Mouse (Mus musculus) CD4-positive, CD25-positive, alpha-beta regulatory T cell, adult 4 months (primary cell): ENCODE results near the gene Plekhg5. TPM values are rescaled to one million over a fixed set of nuclear protein-coding genes. Genes with fewer than 3 reads are reported as not detected.
"Not testable (repeated sequence)": the region's sequence is repeated elsewhere in the genome, so short reads cannot be mapped to it uniquely, and the experiment has no call there.

Experiments
- ATAC-seq: one replicate; pipeline ENCODE4 v1.8.0; 2017
- polyA plus RNA-seq, 2 experiments: library from polyadenylated mRNA; unstranded; fragments of 100-300 nt; shearing (Covaris generic); gene quantifications; one replicate each; pipeline ENCODE4 v1.2.1; 2017

Gene Plekhg5
- polyA plus RNA-seq: 1 to 10 TPM; 1.7 to 2.4 TPM

GRCm38 (mm10) chr4:152072121-152072601 lies at the start of gene Plekhg5:
TSS of gene Plekhg5 (plus strand) at chr4:152072498.
- ATAC-seq: no peak

GRCm38 (mm10) chr4:152022506-152022905 lies 49.8 kb upstream of the Plekhg5 start:
- no peak for ATAC-seq

DNA sequence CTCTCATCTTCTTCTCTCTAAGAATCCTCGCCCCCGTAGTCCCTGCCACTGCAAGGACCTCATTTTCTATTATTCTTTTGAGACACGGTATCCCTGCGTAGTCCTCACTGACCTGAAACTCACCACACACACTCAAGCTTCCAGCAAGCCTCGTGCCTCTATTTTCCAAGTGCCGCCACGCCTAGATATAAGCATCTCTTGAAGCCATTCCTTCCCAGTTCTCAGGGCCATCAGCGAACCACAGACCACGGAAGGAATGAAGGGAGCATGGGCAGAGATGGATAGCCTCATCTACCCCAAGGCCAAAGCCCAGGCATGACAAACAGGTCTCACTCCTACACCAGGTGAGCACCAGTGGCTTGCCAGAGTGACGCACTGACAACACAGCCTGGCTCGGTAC lies 47.8 kb upstream of the Plekhg5 start:
- no peak for ATAC-seq

GRCm38 (mm10) chr4:152026751-152027508 lies 45.4 kb upstream of the Plekhg5 start:
- no peak for ATAC-seq

DNA sequence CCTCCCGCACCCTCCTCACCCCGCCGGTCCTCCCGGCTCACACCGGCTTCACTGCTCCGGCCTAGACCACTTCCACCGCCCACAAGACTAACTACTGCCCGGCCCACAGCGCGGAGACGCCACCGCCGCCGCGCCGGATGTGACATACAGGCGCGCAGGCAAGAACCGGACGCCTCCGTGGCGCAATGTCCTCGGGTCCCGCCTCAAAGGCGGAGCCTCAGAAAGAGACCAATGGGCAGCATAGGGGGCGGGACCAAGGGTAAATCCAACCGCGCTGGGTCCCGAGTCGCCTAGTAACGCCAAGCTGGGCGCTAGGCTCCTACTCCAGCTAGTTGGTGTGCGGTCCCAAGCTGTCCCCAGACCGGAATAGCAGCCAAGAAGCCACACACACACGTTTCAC lies 44.8 kb upstream of the Plekhg5 start, which contains the start of gene Zbtb48:
Zbtb48 (minus strand) TSS at position 148 of the 400 bp plus-strand sequence.
- peak; percentile 99 for ATAC-seq

GRCm38 (mm10) chr4:152028456-152028855 lies 43.8 kb upstream of the Plekhg5 start:
- no peak for ATAC-seq

DNA sequence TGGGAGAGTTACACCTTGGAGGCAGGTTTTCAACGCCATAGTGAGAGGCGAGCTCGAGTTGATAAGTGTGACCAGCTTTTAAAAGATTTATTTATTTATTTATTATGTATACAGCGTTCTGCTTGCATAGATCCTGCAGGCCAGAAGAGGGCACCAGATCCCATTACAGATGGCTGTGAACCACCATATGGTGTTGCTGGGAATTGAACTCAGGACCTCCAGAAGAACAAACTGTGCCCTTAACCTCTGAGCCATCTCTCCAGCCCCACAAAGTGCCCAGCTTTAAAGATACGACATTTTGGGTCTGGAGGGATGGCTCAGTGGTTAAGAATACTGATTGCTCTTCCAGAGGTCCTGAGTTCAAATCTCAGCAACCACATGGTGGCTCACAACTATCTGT lies 43.2 kb upstream of the Plekhg5 start:
- no peak for ATAC-seq

DNA sequence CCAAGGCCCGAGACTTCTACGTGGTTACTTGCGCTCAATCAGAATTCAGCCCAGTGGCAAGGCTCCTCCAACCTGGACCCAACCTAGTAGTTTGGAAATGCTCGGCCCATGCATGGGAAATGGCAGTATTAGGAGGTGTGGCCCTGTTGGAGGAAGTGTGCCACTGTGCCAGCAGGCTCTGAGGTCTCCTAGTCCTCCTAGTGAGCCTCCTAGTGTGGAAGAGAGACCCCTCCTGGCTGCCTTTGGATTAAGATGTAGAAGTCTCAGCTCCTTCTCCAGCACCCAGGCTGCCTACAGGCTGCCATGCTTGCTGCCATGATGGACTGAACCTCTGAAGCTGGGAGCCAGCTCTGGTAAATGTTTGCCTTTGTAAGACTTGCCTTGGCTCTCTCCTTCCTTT lies 42.3 kb upstream of the Plekhg5 start:
- no peak for ATAC-seq

- ATAC-seq: no peak
Observed at GRCm38 (mm10) chr4:152032922-152033321, 39.4 kb upstream of the Plekhg5 start.

DNA sequence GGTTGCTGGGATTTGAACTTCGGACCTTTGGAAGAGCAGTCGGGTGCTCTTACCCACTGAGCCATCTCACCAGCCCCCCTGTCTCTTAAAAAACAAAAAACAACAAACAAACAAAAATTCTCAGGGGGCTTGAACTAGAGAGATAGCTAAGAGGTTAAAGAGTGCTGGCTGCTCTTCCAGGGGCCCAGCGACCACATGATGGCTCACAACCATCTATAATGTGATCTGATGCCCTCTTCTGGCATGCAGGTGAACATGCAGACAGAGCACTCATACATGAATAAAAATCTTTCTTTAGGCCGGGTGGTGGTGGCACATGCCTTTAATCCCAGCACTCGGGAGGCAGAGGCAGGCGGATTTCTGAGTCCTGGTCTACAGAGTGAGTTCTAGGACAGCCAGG lies 35.8 kb upstream of the Plekhg5 start:
- not testable (repeated sequence) for ATAC-seq

GRCm38 (mm10) chr4:152038225-152038984 lies 33.9 kb upstream of the Plekhg5 start, which contains the start of gene Tas1r1:
TSS of gene Tas1r1 (minus strand) at chr4:152038568.
- peak; percentile 12 for ATAC-seq

DNA sequence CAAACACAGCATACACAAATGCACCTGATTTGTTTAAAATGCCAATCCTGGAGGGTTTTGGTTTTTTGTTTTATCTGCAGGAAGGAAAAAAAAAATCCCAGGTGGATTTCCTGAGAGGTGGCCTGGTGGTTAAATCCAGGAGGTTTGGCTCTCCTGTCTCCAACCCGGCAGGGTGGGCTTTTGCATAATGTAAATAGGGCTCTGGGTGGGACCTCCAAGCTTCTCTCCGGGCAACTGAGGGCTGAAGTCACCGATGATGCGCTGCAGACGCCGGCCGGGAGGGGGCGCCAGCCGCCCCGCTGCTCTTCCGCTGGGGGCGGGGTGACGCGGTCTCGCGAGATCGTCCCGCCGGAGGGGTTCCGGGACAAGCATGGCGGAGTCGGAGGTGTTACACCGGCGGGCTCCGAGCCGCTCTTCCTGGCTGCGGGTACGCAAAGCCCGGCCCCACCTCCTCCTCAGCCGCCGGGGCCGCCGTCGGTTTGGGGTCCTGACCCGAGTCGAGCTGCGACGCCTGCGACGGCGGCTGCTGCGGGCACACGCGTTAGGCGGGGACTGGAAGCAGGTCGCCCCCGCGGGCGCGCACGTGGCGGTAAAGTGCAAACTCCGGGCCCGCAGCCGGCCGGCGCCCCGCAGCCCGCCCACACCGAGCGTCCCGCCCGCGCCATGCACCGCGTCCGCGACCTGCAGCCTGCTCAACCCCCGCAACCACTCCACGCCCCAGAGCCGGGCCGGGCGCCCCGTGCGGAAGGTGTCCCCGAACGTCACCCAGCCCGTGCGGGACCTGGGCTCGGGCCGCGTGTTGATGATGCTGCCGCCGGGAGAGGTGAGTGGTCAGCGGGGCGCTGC lies 33.1 kb upstream of the Plekhg5 start, which contains the start of gene Nol9:
Nol9 (plus strand) TSS at position 337 of the 846 bp plus-strand sequence.
- peak; percentile 95 for ATAC-seq

DNA sequence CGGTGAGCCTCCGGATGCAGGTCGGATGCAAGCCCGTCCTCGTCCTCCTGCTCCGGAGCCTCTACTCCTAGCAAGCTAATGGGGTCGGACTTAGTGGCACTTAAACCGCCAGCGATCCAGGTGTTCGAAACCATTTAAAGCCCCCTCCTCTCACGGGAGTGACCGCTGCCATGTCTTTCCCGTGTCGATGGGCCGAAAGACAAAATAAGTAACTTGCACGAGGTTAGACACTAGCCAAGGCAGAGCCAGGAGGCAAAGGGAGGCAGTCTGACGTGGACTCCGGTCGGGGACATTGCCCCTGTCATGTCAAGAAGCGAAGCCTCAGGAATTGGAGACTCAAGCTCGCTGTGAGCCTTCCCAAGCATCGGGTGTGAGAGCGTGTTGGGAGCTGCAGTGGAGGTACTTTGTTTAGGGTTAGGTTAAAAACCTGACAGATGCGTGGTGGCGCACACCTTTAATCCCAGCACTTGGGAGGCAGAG lies 32.4 kb upstream of the Plekhg5 start:
- ATAC-seq: no peak

DNA sequence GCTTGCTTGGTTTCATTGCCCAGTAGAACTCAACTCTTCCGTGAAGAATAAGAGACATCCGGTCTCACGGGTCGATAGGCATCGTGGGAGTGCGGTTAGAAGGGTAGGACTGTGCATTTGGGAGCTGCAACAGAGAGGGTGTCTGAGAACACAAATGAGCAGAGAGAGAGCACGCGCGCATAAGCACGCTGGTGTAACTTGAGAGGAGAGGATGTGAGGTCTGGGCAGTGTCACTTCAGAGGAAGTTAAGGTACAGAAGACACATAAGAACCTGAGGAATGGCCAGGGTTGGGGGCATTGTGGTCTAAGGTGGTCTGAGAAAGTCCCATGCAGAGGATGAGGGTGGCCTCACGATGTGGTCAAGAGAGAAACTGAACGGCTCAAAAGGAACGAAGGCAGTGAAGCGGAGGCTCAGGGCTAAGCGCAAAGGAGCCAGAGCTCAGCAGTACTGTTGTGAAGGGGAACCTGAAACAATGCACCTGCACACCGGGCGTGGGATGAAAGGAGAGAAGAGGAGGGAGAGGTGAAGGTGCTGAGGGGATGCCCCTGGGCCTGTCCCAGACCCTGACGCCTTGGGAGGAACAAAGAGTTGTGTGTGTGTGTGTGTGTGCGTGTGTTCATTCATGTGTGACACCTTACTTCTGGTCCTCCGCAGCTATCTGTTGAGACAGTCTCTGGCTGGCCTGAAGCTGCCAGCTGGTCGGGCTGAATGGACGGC lies 30.2 kb upstream of the Plekhg5 start:
- ATAC-seq: no peak

- no peak for ATAC-seq
Observed at GRCm38 (mm10) chr4:152043171-152043570, 29.1 kb upstream of the Plekhg5 start.

DNA sequence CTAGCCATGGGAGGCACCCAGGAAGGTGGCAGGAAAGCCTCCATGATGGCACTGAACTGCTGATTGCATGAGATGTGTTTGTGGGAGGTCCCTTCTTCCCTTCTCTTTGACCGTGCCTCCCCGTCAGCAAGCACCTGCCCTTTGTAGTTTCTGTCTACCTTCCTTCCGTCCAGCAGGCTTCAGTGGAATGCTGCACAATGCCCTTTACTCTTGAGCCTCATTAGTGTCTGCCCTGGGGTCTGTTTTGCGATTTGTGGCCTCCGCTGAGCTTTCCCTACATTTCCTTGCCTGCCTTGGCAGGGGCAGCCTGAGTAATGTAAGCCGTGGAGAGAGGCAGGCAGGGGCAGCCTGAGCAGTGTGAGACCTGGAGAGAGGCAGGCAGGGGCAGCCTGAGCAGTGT lies 27.7 kb upstream of the Plekhg5 start:
- no peak for ATAC-seq

DNA sequence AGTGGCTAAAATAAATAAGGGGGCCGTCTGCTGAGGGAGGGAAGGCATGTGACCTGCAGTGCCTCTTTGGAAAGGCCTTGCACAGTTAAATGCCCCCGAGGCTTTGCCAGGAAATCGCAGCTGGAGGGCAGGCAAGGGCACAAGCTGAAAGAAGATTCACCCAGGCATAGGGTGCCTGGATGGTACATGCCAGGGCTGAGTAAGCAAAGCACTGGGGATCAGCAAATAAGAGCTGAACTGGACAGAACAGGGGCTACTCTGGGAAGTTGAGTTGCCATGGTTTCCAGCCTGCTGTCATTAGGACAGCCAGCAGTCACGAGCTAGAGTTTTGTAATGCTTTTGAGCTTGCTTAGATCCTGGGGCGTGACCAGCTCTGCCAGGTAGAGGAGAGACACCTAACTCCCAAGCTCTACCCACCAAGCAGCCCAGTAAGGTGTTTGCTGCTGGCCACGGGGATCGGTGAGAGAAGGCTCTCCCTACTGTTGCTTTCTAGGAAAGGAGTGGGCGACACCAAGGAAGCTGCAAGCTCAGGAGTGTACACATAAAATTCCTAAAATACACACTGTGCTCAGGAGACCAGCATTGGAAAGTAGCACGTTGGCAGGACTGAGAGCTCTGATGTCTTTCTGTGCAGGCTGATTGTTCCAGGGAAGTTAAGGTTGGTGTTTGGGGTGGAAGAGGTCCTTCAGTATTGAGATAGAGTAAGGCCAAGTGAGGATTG lies 9.7 kb upstream of the Plekhg5 start:
- ATAC-seq: no peak

- no peak for ATAC-seq
Observed at GRCm38 (mm10) chr4:152067280-152067679, 5.0 kb upstream of the Plekhg5 start.

DNA sequence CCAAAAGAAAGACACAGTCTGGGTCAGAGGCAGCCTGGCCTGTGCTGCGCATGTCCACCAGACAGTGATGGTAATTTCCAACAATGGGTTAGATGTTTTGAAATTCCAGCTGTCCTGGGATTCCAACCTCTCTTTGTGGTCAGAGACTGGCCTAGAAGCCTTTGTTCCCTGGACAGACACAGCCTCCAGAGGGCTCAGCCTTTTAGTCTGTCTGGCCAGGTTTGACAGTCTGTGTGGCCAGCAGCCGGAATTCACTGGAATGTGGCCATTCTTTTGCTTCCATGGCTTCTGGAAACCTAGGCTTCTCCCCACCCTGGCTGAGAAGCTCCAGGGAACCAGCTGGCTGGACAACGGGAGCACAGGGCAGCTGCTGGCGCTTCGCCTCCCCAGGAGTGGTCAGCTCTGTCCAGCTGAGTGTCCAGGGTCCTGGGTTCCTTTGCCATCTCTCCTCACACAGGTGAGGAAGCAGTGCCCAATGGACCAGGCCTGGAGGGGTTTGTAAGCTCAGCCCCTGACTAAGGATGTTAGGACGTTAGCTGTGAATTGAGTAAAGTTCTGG lies 4.1 kb upstream of the Plekhg5 start:
- no peak for ATAC-seq

GRCm38 (mm10) chr4:152069245-152069644 lies 3.1 kb upstream of the Plekhg5 start:
- no peak for ATAC-seq
